Mouse (Mus musculus) bone marrow, adult 2 months (tissue): Measurements from ENCODE around the gene Golph3.

ENCODE experiments used
- CTCF ChIP-seq: fragments of 200-500 bp; IDR thresholded peaks from 2 replicates; pipeline ENCODE4 v1.5.1; 2011; ENCODE audit warnings: low read length, control low read depth; ENCODE audit not compliant: control insufficient read depth, insufficient read depth
- POLR2A ChIP-seq: fragments of 200-500 bp; IDR thresholded peaks from 2 replicates; pipeline ENCODE4 v1.6.1; 2011; ENCODE audit warnings: low read depth, mild to moderate bottlenecking, control low read depth, low read length, borderline replicate concordance; ENCODE audit not compliant: control insufficient read depth

DNA sequence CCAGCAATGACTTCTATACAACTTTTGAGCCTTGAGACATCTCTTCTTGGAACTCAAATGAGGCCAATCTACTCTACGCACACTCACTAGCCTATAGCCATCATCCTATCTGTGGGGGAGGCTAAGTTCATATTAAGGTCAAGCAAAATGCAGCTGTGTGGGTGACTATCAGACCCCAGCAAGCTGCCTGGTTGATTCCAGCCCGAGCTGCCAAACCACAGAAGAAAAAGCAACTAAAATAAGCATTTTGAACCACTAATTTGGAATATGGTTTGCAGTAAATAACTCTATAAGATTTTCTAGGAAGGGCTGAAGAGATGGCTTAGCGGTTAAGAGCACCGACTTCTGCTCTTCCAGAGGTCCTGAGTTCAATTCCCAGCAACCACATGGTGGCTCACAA lies 10.6 kb upstream of the Golph3 start:
- no peak for TF ChIP-seq CTCF
- no peak for TF ChIP-seq POLR2A
